In the genomic region with DNA sequence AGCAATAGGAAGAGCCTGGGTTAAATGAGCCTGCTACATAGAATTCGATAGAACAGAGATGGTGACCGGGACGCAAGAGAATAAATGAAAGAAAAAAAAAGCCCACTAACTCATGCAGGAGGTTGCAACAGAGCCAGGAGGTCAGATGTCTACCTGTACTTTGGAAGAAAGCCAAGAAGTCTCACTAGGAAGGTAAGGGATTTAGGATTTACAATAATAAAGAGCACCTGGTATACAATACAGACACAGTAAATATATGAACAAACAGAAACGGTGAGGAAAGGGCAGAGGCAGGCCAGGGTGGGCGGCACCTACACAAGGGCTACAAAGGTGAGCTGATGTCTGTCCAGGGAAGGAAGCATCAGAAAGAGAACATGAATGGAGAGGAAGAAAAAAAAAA, we compare ENCODE assay signal across 30 mouse cellular contexts. TPM values are rescaled to one million over a fixed set of nuclear protein-coding genes. Genes with fewer than 3 reads are reported as not detected.
"Had no signal": no experiment of that assay in that cellular context is flagged by ENCODE, and none has a peak within 500 bp of the region (broad histone marks: within the 10 kb centered on the region; RNA-seq: fewer than 3 reads in every experiment).

No protein-coding gene starts in this region.

- H3K9ac ChIP-seq: heart, embryonic 13.5 days; heart, embryonic 15.5 days; hindbrain, embryonic 13.5 days; intestine, embryonic 15.5 days; limb, embryonic 12.5 days; liver, embryonic 13.5 days had no signal

- H3K4me1 ChIP-seq: heart, embryonic 13.5 days; heart, embryonic 15.5 days; intestine, embryonic 15.5 days; limb, embryonic 10.5 days; limb, embryonic 12.5 days; liver, embryonic 13.5 days had no signal

- H3K4me2 ChIP-seq: heart, embryonic 11.5 days; heart, embryonic 13.5 days; heart, embryonic 15.5 days; hindbrain, embryonic 13.5 days; intestine, embryonic 15.5 days; limb, embryonic 12.5 days; liver, embryonic 13.5 days had no signal

- H3K9me3 ChIP-seq: heart, embryonic 13.5 days; heart, embryonic 15.5 days; hindbrain, embryonic 13.5 days; intestine, embryonic 15.5 days; limb, embryonic 10.5 days; limb, embryonic 12.5 days; liver, embryonic 13.5 days had no signal

- H3K36me3 ChIP-seq: heart, embryonic 13.5 days; heart, embryonic 15.5 days; hindbrain, embryonic 13.5 days; intestine, embryonic 15.5 days; limb, embryonic 10.5 days; limb, embryonic 12.5 days; liver, embryonic 13.5 days had no signal

- H3K4me3 ChIP-seq: gastrocnemius, adult 2 months; heart, adult 2 months; heart, embryonic 13.5 days; heart, embryonic 15.5 days; hindbrain, embryonic 13.5 days; intestine, embryonic 15.5 days; layer of hippocampus, adult 2 months; left cerebral cortex, adult 2 months; limb, embryonic 10.5 days; limb, embryonic 12.5 days; liver, embryonic 13.5 days had no signal

- H3K27me3 ChIP-seq: heart, embryonic 13.5 days; heart, embryonic 15.5 days; hindbrain, embryonic 13.5 days; intestine, embryonic 15.5 days; limb, embryonic 12.5 days; liver, embryonic 13.5 days had no signal

- H3K27ac ChIP-seq: gastrocnemius, adult 2 months; heart, adult 2 months; heart, embryonic 13.5 days; heart, embryonic 15.5 days; hindbrain, embryonic 13.5 days; intestine, embryonic 15.5 days; layer of hippocampus, adult 2 months; left cerebral cortex, adult 2 months; limb, embryonic 10.5 days; limb, embryonic 12.5 days; liver, embryonic 13.5 days had no signal

- DNase-seq: gastrocnemius, adult 2 months; gastrocnemius, postnatal 10 days; gastrocnemius, postnatal 25 days; heart, adult 2 months; heart, postnatal 4 days; kidney, adult 18-20 months; kidney, adult 8-10 months; kidney, postnatal 10 days; kidney, postnatal 25 days; kidney, postnatal 4 days; liver, embryonic 13.5 days had no signal

- ATAC-seq: forebrain, embryonic 16.5 days; hindbrain, embryonic 16.5 days; inflammation-experienced regulatory T-cells, adult 6 months; intestine, embryonic 15.5 days; intestine, postnatal 0 days had no signal

RNA-seq across cellular contexts. Expression of a gene that starts 14.9 kb away (rescaled TPM):
- polyA plus RNA-seq: forebrain, embryonic 16.5 days; frontal cortex, adult 2 months; heart, adult 2 months; heart, embryonic 11.5 days; heart, embryonic 13.5 days; heart, embryonic 15.5 days; heart, postnatal 0 days; hindbrain, embryonic 11.5 days; hindbrain, embryonic 13.5 days; hindbrain, embryonic 16.5 days; inflammation-experienced regulatory T-cells, adult 6 months; intestine, embryonic 15.5 days; intestine, postnatal 0 days; kidney, embryonic 14.5 days; kidney, embryonic 16.5 days; limb, embryonic 10.5 days; limb, embryonic 12.5 days; limb, embryonic 14.5 days; liver, embryonic 13.5 days had no signal

RNA-seq across cellular contexts. Expression of a gene that starts 34.0 kb away (rescaled TPM):
- polyA plus RNA-seq: forebrain, embryonic 16.5 days; heart, adult 2 months; heart, embryonic 13.5 days; heart, embryonic 15.5 days; heart, postnatal 0 days; hindbrain, embryonic 11.5 days; hindbrain, embryonic 13.5 days; hindbrain, embryonic 16.5 days; inflammation-experienced regulatory T-cells, adult 6 months; intestine, postnatal 0 days; limb, embryonic 10.5 days; limb, embryonic 12.5 days had no signal
